Mouse (Mus musculus): ENCODE data around the gene Uqcc1. TPM values are rescaled to one million over a fixed set of nuclear protein-coding genes. Genes with fewer than 3 reads are reported as not detected.
"Not testable (repeated sequence)": the region's sequence is repeated elsewhere in the genome, so short reads cannot be mapped to it uniquely, and the experiment has no call there.

Uqcc1 gene
- total and polyA plus RNA-seq, 2 experiments from 2014 or later, result 44.6 to 58.9 TPM

- ATAC-seq (ENCODE audit: low FRiP score), result no peak
- Histone ChIP-seq H3K4me3 (ENCODE audit: low read depth, low read length) (no peak overlapping the region), H3K36me3 (ENCODE audit: insufficient read depth, low read length) (no peaks in the 10 kb centered on the region), H3K4me2 (ENCODE audit: low read depth, low read length, poor library complexity, severe bottlenecking) (no peak overlapping the region), H3K27ac (ENCODE audit: low read depth, low read length) (no peak overlapping the region), H3K9me3 (ENCODE audit: low read length) (no peaks in the 10 kb centered on the region), H3K9ac (replicated peaks; ENCODE audit: low read length, poor library complexity, severe bottlenecking) (no peak overlapping the region), H3K4me1 (ENCODE audit: insufficient read depth, low read length) (peaks cover 3% of the 10 kb centered on the region; the same call in 1 of the 2 replicates), H3K27me3 (ENCODE audit: insufficient read depth, low read length) (no peaks in the 10 kb centered on the region)
- 90% methylated on average over 40 of the region's 40 CpGs for WGBS
- no peak for TF ChIP-seq CTCF (IDR thresholded peaks at IDR 0.05)
- no peak for DNase-seq (ENCODE audit: low spot score)
Measured at GRCm38 (mm10) chr2:155941697-155942442, 11.8 kb upstream of the Uqcc1 start.

- TF ChIP-seq CTCF (IDR thresholded peaks at IDR 0.05), result no peak
- H3K27ac ChIP-seq (ENCODE audit: low read depth, low read length), result no peak within 1 kb of the TSS
- no peak within 1 kb of the TSS for H3K4me2 ChIP-seq (ENCODE audit: low read depth, low read length, poor library complexity, severe bottlenecking)
- no peak for DNase-seq (ENCODE audit: low spot score)
- H3K4me3 ChIP-seq (ENCODE audit: low read depth, low read length), result no peak within 1 kb of the TSS
- peaks cover 3% of the 10 kb centered on the region; the same call in 1 of the 2 replicates for H3K4me1 ChIP-seq (ENCODE audit: insufficient read depth, low read length)
- no peaks in the 10 kb centered on the region for H3K9me3 ChIP-seq (ENCODE audit: low read length)
- no peak for ATAC-seq (ENCODE audit: low FRiP score)
- H3K27me3 ChIP-seq (ENCODE audit: insufficient read depth, low read length), result no peaks in the 10 kb centered on the region
- no peak within 1 kb of the TSS for H3K9ac ChIP-seq (replicated peaks; ENCODE audit: low read length, poor library complexity, severe bottlenecking)
- 88% methylated on average over 3 of the region's 3 CpGs for whole genome bisulfite sequencing
- no peaks in the 10 kb centered on the region for H3K36me3 ChIP-seq (ENCODE audit: insufficient read depth, low read length)
Measured at GRCm38 (mm10) chr2:155940681-155941080, 10.6 kb upstream of the Uqcc1 start, which contains the start of gene Gm15557. Gm15557 (plus strand) TSS chr2:155940728.

- H3K4me3 ChIP-seq (ENCODE audit: low read depth, low read length), result no peak overlapping the region
- peaks cover 3% of the 10 kb centered on the region; the same call in 1 of the 2 replicates for H3K4me1 ChIP-seq (ENCODE audit: insufficient read depth, low read length)
- no peaks in the 10 kb centered on the region for H3K36me3 ChIP-seq (ENCODE audit: insufficient read depth, low read length)
- no peak overlapping the region for H3K4me2 ChIP-seq (ENCODE audit: low read depth, low read length, poor library complexity, severe bottlenecking)
- TF ChIP-seq CTCF (IDR thresholded peaks at IDR 0.05), result no peak
- ATAC-seq (ENCODE audit: low FRiP score) (no peak), DNase-seq (ENCODE audit: low spot score) (no peak)
- 78% methylated on average over 7 of the region's 7 CpGs for WGBS
- no peaks in the 10 kb centered on the region for H3K27me3 ChIP-seq (ENCODE audit: insufficient read depth, low read length)
- no peak overlapping the region for H3K9ac ChIP-seq (replicated peaks; ENCODE audit: low read length, poor library complexity, severe bottlenecking)
- H3K27ac ChIP-seq (ENCODE audit: low read depth, low read length), result no peak overlapping the region
- H3K9me3 ChIP-seq (ENCODE audit: low read length), result no peaks in the 10 kb centered on the region
Measured at GRCm38 (mm10) chr2:155939897-155940529, 9.9 kb upstream of the Uqcc1 start.

- Histone ChIP-seq H3K4me3 (ENCODE audit: low read depth, low read length) (peak overlapping the region; percentile 51), H3K27ac (ENCODE audit: low read depth, low read length) (no peak overlapping the region), H3K9ac (replicated peaks; ENCODE audit: low read length, poor library complexity, severe bottlenecking) (no peak overlapping the region), H3K36me3 (ENCODE audit: insufficient read depth, low read length) (peaks cover 2% of the 10 kb centered on the region; the same call in 1 of the 2 replicates), H3K4me2 (ENCODE audit: low read depth, low read length, poor library complexity, severe bottlenecking) (peak overlapping the region; percentile 59), H3K9me3 (ENCODE audit: low read length) (no peaks in the 10 kb centered on the region), H3K4me1 (ENCODE audit: insufficient read depth, low read length) (peaks cover 7% of the 10 kb centered on the region; the same call in 1 of the 2 replicates), H3K27me3 (ENCODE audit: insufficient read depth, low read length) (no peaks in the 10 kb centered on the region)
- ATAC-seq (ENCODE audit: low FRiP score) (no peak), DNase-seq (ENCODE audit: low spot score) (no peak)
- TF ChIP-seq CTCF (IDR thresholded peaks at IDR 0.05), result no peak
- WGBS, result 80% methylated on average over 7 of the region's 7 CpGs
Measured at GRCm38 (mm10) chr2:155928711-155929345, 1.3 kb downstream of the Uqcc1 start.

GRCm38 (mm10) chr2:155925213-155925612 is 4.9 kb downstream of the Uqcc1 start:
- not testable (repeated sequence) for H3K4me1 ChIP-seq (ENCODE audit: insufficient read depth, low read length); H3K4me3 ChIP-seq (ENCODE audit: low read depth, low read length); DNase-seq (ENCODE audit: low spot score); H3K27ac ChIP-seq (ENCODE audit: low read depth, low read length); H3K4me2 ChIP-seq (ENCODE audit: low read depth, low read length, poor library complexity, severe bottlenecking); H3K27me3 ChIP-seq (ENCODE audit: insufficient read depth, low read length); H3K9ac ChIP-seq (replicated peaks; ENCODE audit: low read length, poor library complexity, severe bottlenecking); H3K36me3 ChIP-seq (ENCODE audit: insufficient read depth, low read length); ATAC-seq (ENCODE audit: low FRiP score); H3K9me3 ChIP-seq (ENCODE audit: low read length)
- 88% methylated on average over 6 of the region's 6 CpGs for WGBS

- Histone ChIP-seq H3K27me3 (ENCODE audit: insufficient read depth, low read length) (no peaks in the 10 kb centered on the region), H3K27ac (ENCODE audit: low read depth, low read length) (no peak overlapping the region), H3K4me2 (ENCODE audit: low read depth, low read length, poor library complexity, severe bottlenecking) (no peak overlapping the region), H3K36me3 (ENCODE audit: insufficient read depth, low read length) (peaks cover 2% of the 10 kb centered on the region; the same call in 1 of the 2 replicates), H3K4me1 (ENCODE audit: insufficient read depth, low read length) (no peaks in the 10 kb centered on the region), H3K9ac (replicated peaks; ENCODE audit: low read length, poor library complexity, severe bottlenecking) (no peak overlapping the region), H3K9me3 (ENCODE audit: low read length) (no peaks in the 10 kb centered on the region), H3K4me3 (ENCODE audit: low read depth, low read length) (no peak overlapping the region)
- DNase-seq (ENCODE audit: low spot score), result no peak
- no peak for TF ChIP-seq CTCF (IDR thresholded peaks at IDR 0.05)
- no peak for ATAC-seq (ENCODE audit: low FRiP score)
- 96% methylated on average over 7 of the region's 7 CpGs for WGBS
Measured at GRCm38 (mm10) chr2:155923143-155923542, 7.0 kb downstream of the Uqcc1 start.

Data from midbrain, postnatal 0 days (tissue).